Mouse (Mus musculus) lung, embryonic 14.5 days (tissue): ENCODE data around the gene Sox18. TPM values are rescaled to one million over a fixed set of nuclear protein-coding genes. Genes with fewer than 3 reads are reported as not detected.

Experiments used
- ATAC-seq: fragments of 200-750 bp; cut with Nextera tagmentation; 2 replicates; pipeline ENCODE4 v1.8.0; 2017; ENCODE audit warnings: mild to moderate bottlenecking, moderate TSS enrichment, moderate library complexity; ENCODE audit not compliant: insufficient read depth
- DNase-seq: peaks from one replicate; pipeline ENCODE4 v3.0.0-alpha.2; 2015
- H3K27ac ChIP-seq: fragments of 300-500 bp; sonication (generic); 2 replicates; pipeline ENCODE4 v1.5.1; 2014; ENCODE audit warnings: low read depth, mild to moderate bottlenecking, moderate library complexity
- H3K27me3 ChIP-seq: fragments of 300-500 bp; sonication (generic); 2 replicates; pipeline ENCODE4 v1.6.1; 2014; ENCODE audit warnings: low read length, control low read depth; ENCODE audit not compliant: insufficient read depth
- H3K36me3 ChIP-seq: fragments of 300-500 bp; sonication (generic); 2 replicates; pipeline ENCODE4 v1.6.1; 2014; ENCODE audit warnings: control low read depth; ENCODE audit not compliant: insufficient read depth
- H3K4me1 ChIP-seq: fragments of 300-500 bp; sonication (generic); 2 replicates; pipeline ENCODE4 v1.6.1; 2014; ENCODE audit warnings: antibody characterized with exemption, control low read depth; ENCODE audit not compliant: insufficient read depth
- H3K4me2 ChIP-seq: fragments of 300-500 bp; sonication (generic); 2 replicates; pipeline ENCODE4 v1.6.1; 2014; ENCODE audit warnings: mild to moderate bottlenecking
- H3K4me3 ChIP-seq: fragments of 300-500 bp; sonication (generic); 2 replicates; pipeline ENCODE4 v1.5.1; 2014; ENCODE audit warnings: low read depth, low read length
- H3K9ac ChIP-seq: fragments of 300-500 bp; sonication (generic); 2 replicates; pipeline ENCODE4 v1.6.1; 2014
- H3K9me3 ChIP-seq: fragments of 300-500 bp; sonication (generic); 2 replicates; pipeline ENCODE4 v1.6.1; 2016; ENCODE audit warnings: low read depth, low read length, control low read depth
- CTCF ChIP-seq: IDR thresholded peaks from 2 replicates; pipeline ENCODE4 v1.5.1; 2016; ENCODE audit warnings: antibody characterized with exemption, low read depth
- polyA plus RNA-seq: library from polyadenylated mRNA; unstranded; fragments of >200 nt; fragmentation: Nextera tagmentation; extraction: Ambion mirVana; gene quantifications from 2 replicates; pipeline ENCODE4 v1.2.1, GENCODE M21; 2014

The Sox18 gene
- polyA plus RNA-seq, 1 experiment from 2014 or later: 64.7 TPM

DNA sequence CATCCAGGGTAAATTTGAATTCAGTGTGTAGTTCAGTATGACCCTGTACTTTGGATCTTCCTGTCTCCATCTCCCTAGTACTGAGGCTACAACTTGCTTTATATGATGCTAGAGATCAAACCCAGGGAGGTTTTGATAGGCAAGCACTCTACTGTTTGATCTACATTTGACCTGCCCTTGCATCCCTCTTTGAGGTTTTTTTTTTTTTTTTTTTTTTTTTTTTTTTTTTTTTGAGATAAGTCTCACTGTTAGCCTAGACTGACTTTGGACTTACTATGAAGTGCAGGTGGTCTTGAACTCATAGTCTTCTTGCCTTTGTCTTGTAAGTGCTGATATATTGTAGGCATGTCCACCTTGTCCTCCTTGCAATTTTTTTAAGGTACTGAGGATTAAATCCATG lies 43.0 kb downstream of the Sox18 start:
- H3K27me3 ChIP-seq: no peaks in the 10 kb centered on the region
- TF ChIP-seq CTCF: no peak
- peaks cover 48% of the 10 kb centered on the region for H3K36me3 ChIP-seq
- no peak overlapping the region for H3K4me3 ChIP-seq
- ATAC-seq: no peak
- H3K9ac ChIP-seq: no peak overlapping the region
- no peaks in the 10 kb centered on the region for H3K9me3 ChIP-seq
- H3K4me2 ChIP-seq: no peak overlapping the region
- H3K4me1 ChIP-seq: no peaks in the 10 kb centered on the region
- DNase-seq: no peak
- no peak overlapping the region for H3K27ac ChIP-seq

DNA sequence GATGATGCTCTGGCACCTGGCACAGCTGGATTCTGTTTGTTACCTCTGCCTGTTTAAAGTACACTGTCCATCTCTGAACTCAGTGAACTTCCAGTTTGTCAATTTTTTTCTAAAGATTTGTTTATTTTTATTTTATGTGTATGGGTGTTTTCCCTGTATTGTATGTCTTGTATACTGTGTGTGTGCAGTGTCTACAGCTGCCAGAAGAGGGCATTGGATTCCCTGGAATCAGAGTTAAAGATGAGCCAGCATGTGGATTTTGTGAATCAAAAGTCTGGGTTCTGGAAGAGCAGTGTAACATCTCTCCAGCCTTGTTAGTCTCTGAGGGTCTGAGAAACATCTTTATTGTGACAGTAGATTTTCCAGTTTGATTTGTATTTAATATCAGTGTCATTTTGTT lies 48.0 kb downstream of the Sox18 start:
- no peak overlapping the region for H3K4me3 ChIP-seq
- H3K27me3 ChIP-seq: no peaks in the 10 kb centered on the region
- peaks cover 50% of the 10 kb centered on the region for H3K36me3 ChIP-seq
- peak; percentile 53 for TF ChIP-seq CTCF
- no peaks in the 10 kb centered on the region for H3K4me1 ChIP-seq
- ATAC-seq (no peak), DNase-seq (peak; percentile 52)
- H3K9ac ChIP-seq: no peak overlapping the region
- no peak overlapping the region for H3K4me2 ChIP-seq
- no peak overlapping the region for H3K27ac ChIP-seq
- H3K9me3 ChIP-seq: no peaks in the 10 kb centered on the region

Other genes with a start within 250 kb of the Sox18 start
- gene Zbtb46, start 212.2 kb downstream of the Sox18 start, polyA plus RNA-seq: 14.6 and 15.6 TPM in 2 replicates
- 0.13 and 0.24 TPM in 2 replicates for gene Abhd16b, start 178.4 kb downstream of the Sox18 start, polyA plus RNA-seq
- gene Tpd52l2, start 174.5 kb downstream of the Sox18 start, polyA plus RNA-seq: 160 and 165 TPM in 2 replicates
- gene Dnajc5, start 151.2 kb downstream of the Sox18 start, polyA plus RNA-seq: 79.4 and 81.3 TPM in 2 replicates
- gene Uckl1, start 86.7 kb downstream of the Sox18 start, polyA plus RNA-seq: 36.9 and 38.3 TPM in 2 replicates
- 58.8 and 59.6 TPM in 2 replicates for gene Prpf6, start 79.8 kb downstream of the Sox18 start, polyA plus RNA-seq
- gene Zfp512b, start 78.8 kb downstream of the Sox18 start, polyA plus RNA-seq: 52.5 and 58.6 TPM in 2 replicates
- 23.2 and 27.8 TPM in 2 replicates for gene Samd10, start 72.4 kb downstream of the Sox18 start, polyA plus RNA-seq
- gene Gm29797, start 14.6 kb downstream of the Sox18 start, polyA plus RNA-seq: not detected in 2 replicates
- gene Tcea2, start 8.7 kb upstream of the Sox18 start, polyA plus RNA-seq: 22.5 and 25.7 TPM in 2 replicates
- 91.3 and 93.8 TPM in 2 replicates for gene Rgs19, start 22.3 kb upstream of the Sox18 start, polyA plus RNA-seq
- gene Lkaaear1, start 26.8 kb upstream of the Sox18 start, polyA plus RNA-seq: not detected in 2 replicates
- gene Oprl1, start 43.4 kb upstream of the Sox18 start, polyA plus RNA-seq: 0.89 and 1.8 TPM in 2 replicates
- 0.05 and 0.25 TPM in 2 replicates for gene Myt1, start 91.7 kb upstream of the Sox18 start, polyA plus RNA-seq
- gene Pcmtd2, start 166.2 kb upstream of the Sox18 start, polyA plus RNA-seq: 26.5 and 29.0 TPM in 2 replicates
- 77.9 and 87.7 TPM in 2 replicates for gene Polr3k, start 192.7 kb upstream of the Sox18 start, polyA plus RNA-seq